In the genomic region with DNA sequence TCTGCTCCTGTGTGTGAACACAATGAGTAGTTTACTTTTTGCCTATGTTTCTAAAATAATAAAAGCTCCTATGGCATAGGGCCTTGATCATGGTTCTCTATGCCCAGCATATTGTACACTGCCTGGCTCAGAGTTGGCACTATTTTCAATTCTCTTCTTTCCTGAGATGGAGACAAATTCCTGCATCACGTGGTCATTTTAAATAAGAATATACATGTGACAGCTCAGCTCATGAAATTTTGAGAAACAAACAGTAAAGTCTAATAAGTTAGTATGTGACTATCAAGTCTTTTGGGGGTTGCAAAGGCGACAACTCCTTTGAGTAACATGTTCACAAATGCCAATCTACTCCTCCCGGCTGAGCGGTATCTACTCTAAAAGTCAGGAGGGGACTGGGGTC, we compare ENCODE assay signal across 9 mouse cellular contexts. TPM values are rescaled to one million over a fixed set of nuclear protein-coding genes. Genes with fewer than 3 reads are reported as not detected.
DNase-seq lines count a peak whose midpoint lies in the region; ATAC-seq and TF ChIP-seq lines count a peak whose summit lies in the region.
"Had no signal": no experiment of that assay in that cellular context is flagged by ENCODE, and none has a peak within 500 bp of the region (broad histone marks: within the 10 kb centered on the region; RNA-seq: fewer than 3 reads in every experiment).

No protein-coding gene starts in this region.

- H3K4me3 ChIP-seq in heart, embryonic 11.5 days (ENCODE audit: low read depth, low read length), result peak overlapping the region; percentile 61
- peak overlapping the region; percentile 91 to 96 for H3K4me3 ChIP-seq in ES-E14 (ENCODE audit: insufficient read depth in 1 of 2, low read depth in 1 of 2, low read length in 2 of 2, poor library complexity in 1 of 2, severe bottlenecking in 1 of 2)
- peak overlapping the region; percentile 78 for H3K4me3 ChIP-seq in forebrain, embryonic 16.5 days (replicated peaks; ENCODE audit: low read length)
- H3K4me3 ChIP-seq in liver, embryonic 16.5 days (ENCODE audit: low read depth, low read length), result peak overlapping the region; percentile 92

- H3K27me3 ChIP-seq in heart, embryonic 11.5 days (ENCODE audit: control insufficient read depth, insufficient read depth, low read length), result no peaks in the 10 kb centered on the region
- no peaks in the 10 kb centered on the region for H3K27me3 ChIP-seq in forebrain, embryonic 16.5 days (replicated peaks; ENCODE audit: control insufficient read depth, insufficient read depth, low read length)
- no peaks in the 10 kb centered on the region for H3K27me3 ChIP-seq in liver, embryonic 16.5 days (ENCODE audit: control insufficient read depth, insufficient read depth, low read depth, low read length)

- DNase-seq in heart, adult 18-20 months, result no peak
- no peak for DNase-seq in ES-E14 (ENCODE audit: low read depth, low spot score)
- no peak for DNase-seq in c-Kit-positive CD71-positive TER-119-positive erythroid progenitor cells, embryonic 14.5 days (ENCODE audit: low spot score)
- no peak for DNase-seq in adrenal gland, postnatal 25 days
- DNase-seq in adrenal gland, adult 18-20 months (ENCODE audit: low spot score in 2 of 2), result no peak

- H3K36me3 ChIP-seq in heart, embryonic 11.5 days (ENCODE audit: control insufficient read depth, insufficient read depth, low read length), result peaks cover 17% of the 10 kb centered on the region
- H3K36me3 ChIP-seq in ES-E14 (ENCODE audit: control insufficient read depth, insufficient read depth, low read length, poor library complexity, severe bottlenecking), result peaks cover 2% of the 10 kb centered on the region; the same call in 1 of the 2 replicates
- peaks cover 23% of the 10 kb centered on the region for H3K36me3 ChIP-seq in forebrain, embryonic 16.5 days (ENCODE audit: control insufficient read depth, insufficient read depth)
- H3K36me3 ChIP-seq in liver, embryonic 16.5 days (ENCODE audit: control insufficient read depth, insufficient read depth), result peaks cover 21% of the 10 kb centered on the region

- ATAC-seq in heart, embryonic 11.5 days (replicated peaks; ENCODE audit: insufficient number of reproducible peaks, low FRiP score, low TSS enrichment), result no peak
- ATAC-seq in forebrain, embryonic 16.5 days, result no peak
- ATAC-seq in liver, embryonic 16.5 days (ENCODE audit: low read depth), result no peak

- H3K9ac ChIP-seq in heart, embryonic 11.5 days (ENCODE audit: low read depth, low read length), result peak overlapping the region; percentile 78
- H3K9ac ChIP-seq in ES-E14 (ENCODE audit: insufficient read depth, low read depth, low read length, poor library complexity, severe bottlenecking), result peak overlapping the region; percentile 96
- peak overlapping the region; percentile 84 for H3K9ac ChIP-seq in forebrain, embryonic 16.5 days (replicated peaks; ENCODE audit: low read depth, low read length)
- H3K9ac ChIP-seq in liver, embryonic 16.5 days (ENCODE audit: low read depth, low read length), result peak overlapping the region; percentile 88

- no peaks in the 10 kb centered on the region for H3K9me3 ChIP-seq in heart, embryonic 11.5 days (replicated peaks; ENCODE audit: control insufficient read depth, low read length)
- H3K9me3 ChIP-seq in ES-E14 (ENCODE audit: control insufficient read depth, insufficient read depth, low read depth, low read length), result no peaks in the 10 kb centered on the region
- H3K9me3 ChIP-seq in forebrain, embryonic 16.5 days (ENCODE audit: control insufficient read depth, low read length), result no peaks in the 10 kb centered on the region
- H3K9me3 ChIP-seq in liver, embryonic 16.5 days (replicated peaks; ENCODE audit: control insufficient read depth, low read length), result no peaks in the 10 kb centered on the region

- WGBS in heart, embryonic 11.5 days (ENCODE audit: insufficient replicate concordance), result 1% methylated on average over 4 of the region's 4 CpGs
- under 1% methylated on average over 4 of the region's 4 CpGs for WGBS in forebrain, embryonic 16.5 days
- under 1% methylated on average over 4 of the region's 4 CpGs for WGBS in liver, embryonic 16.5 days (ENCODE audit: insufficient replicate concordance)

- H3K4me2 ChIP-seq in heart, embryonic 11.5 days, result peak overlapping the region; percentile 81
- H3K4me2 ChIP-seq in forebrain, embryonic 16.5 days (ENCODE audit: low read length), result peak overlapping the region; percentile 67
- H3K4me2 ChIP-seq in liver, embryonic 16.5 days (ENCODE audit: low read depth, low read length), result peak overlapping the region; percentile 62

- peak overlapping the region; percentile 83 for H3K27ac ChIP-seq in heart, embryonic 11.5 days (ENCODE audit: low read depth, low read length)
- no peak overlapping the region for H3K27ac ChIP-seq in ES-E14 (ENCODE audit: insufficient read depth, low read depth, low read length, poor library complexity, severe bottlenecking)
- H3K27ac ChIP-seq in forebrain, embryonic 16.5 days (ENCODE audit: low read length), result no peak overlapping the region; the same call in 1 of the 2 replicates
- H3K27ac ChIP-seq in liver, embryonic 16.5 days (ENCODE audit: low read length), result peak overlapping the region; percentile 85

- peaks cover 10% of the 10 kb centered on the region for H3K4me1 ChIP-seq in heart, embryonic 11.5 days (ENCODE audit: control insufficient read depth, insufficient read depth, low read length)
- H3K4me1 ChIP-seq in ES-E14 (ENCODE audit: control insufficient read depth in 2 of 2, insufficient read depth in 2 of 2, low read length in 2 of 2, poor library complexity in 1 of 2), result no peaks in the 10 kb centered on the region
- peaks cover 15% of the 10 kb centered on the region for H3K4me1 ChIP-seq in forebrain, embryonic 16.5 days (replicated peaks; ENCODE audit: control insufficient read depth, insufficient read depth, low read length)
- peaks cover 11% of the 10 kb centered on the region for H3K4me1 ChIP-seq in liver, embryonic 16.5 days (ENCODE audit: control insufficient read depth, low read depth, low read length)

- in situ Hi-C loops in ES-E14 (cut with MboI; ENCODE audit: low sequenced_read_pairs in 2 of 2, unreplicated experiment in 2 of 2), result no loop called here

TF ChIP-seq in ES-E14, 5 proteins besides CTCF, POLR2A, EP300 and RAD21:
- TF ChIP-seq CHD2 (IDR thresholded peaks at IDR 0.05; ENCODE audit: low read depth, low read length) (no peak), ZC3H11A (IDR thresholded peaks at IDR 0.05; ENCODE audit: borderline replicate concordance, low read depth, low read length) (no peak), HCFC1 (IDR thresholded peaks at IDR 0.05; ENCODE audit: borderline replicate concordance, insufficient read depth, low read length) (no peak), MAFK (IDR thresholded peaks at IDR 0.05; ENCODE audit: insufficient read depth, low read depth, low read length) (no peak), ZNF384 (IDR thresholded peaks at IDR 0.05; ENCODE audit: low read depth, low read length) (no peak)
TF ChIP-seq in ES-E14: peak in this region for 0.

RNA-seq across cellular contexts. Expression of gene Mrrf, which starts 0.3 kb away (rescaled TPM):
- 35.3 and 37.2 TPM in 2 replicates for polyA plus RNA-seq in heart, embryonic 11.5 days (2014; fragmentation: Nextera tagmentation; extraction: Ambion mirVana)
- 10 to 100 TPM; 38.6 to 44.5 TPM for total RNA-seq in heart, adult 18-20 months (2021)
- total RNA-seq in ES-E14 (2012; rRNA removed), result 8.4 and 9.1 TPM in 2 replicates
- 26.4 and 30.9 TPM in 2 replicates for polyA plus RNA-seq in forebrain, embryonic 16.5 days (2015; fragmentation: Nextera tagmentation; extraction: Ambion mirVana)
- 14.6 and 17.0 TPM in 2 replicates for polyA plus RNA-seq in liver, embryonic 16.5 days (2015; fragmentation: Nextera tagmentation; extraction: Ambion mirVana)
- total RNA-seq in adrenal gland, postnatal 25 days (2021), result 24.6 and 24.8 TPM in 2 replicates
- total RNA-seq in adrenal gland, adult 18-20 months (2021), result 10 to 100 TPM; 26.0 to 30.6 TPM

RNA-seq across cellular contexts. Expression of gene Rbm18, which starts 0.7 kb away (rescaled TPM):
- 53.7 and 62.8 TPM in 2 replicates for polyA plus RNA-seq in heart, embryonic 11.5 days (2014; fragmentation: Nextera tagmentation; extraction: Ambion mirVana)
- 10 to 100 TPM; 34.5 to 34.9 TPM for total RNA-seq in heart, adult 18-20 months (2021)
- 16.5 and 22.1 TPM in 2 replicates for total RNA-seq in ES-E14 (2012; rRNA removed)
- polyA plus RNA-seq in forebrain, embryonic 16.5 days (2015; fragmentation: Nextera tagmentation; extraction: Ambion mirVana), result 158 and 165 TPM in 2 replicates
- 22.4 TPM in 2 replicates for polyA plus RNA-seq in liver, embryonic 16.5 days (2015; fragmentation: Nextera tagmentation; extraction: Ambion mirVana)
- total RNA-seq in adrenal gland, postnatal 25 days (2021), result 27.0 and 28.5 TPM in 2 replicates
- 10 to 100 TPM; 26.7 to 29.8 TPM for total RNA-seq in adrenal gland, adult 18-20 months (2021)

RNA-seq across cellular contexts. Expression of gene Lhx6, which starts 30.7 kb away (rescaled TPM):
- 0.87 and 0.97 TPM in 2 replicates for polyA plus RNA-seq in heart, embryonic 11.5 days (2014; fragmentation: Nextera tagmentation; extraction: Ambion mirVana)
- total RNA-seq in heart, adult 18-20 months (2021), result 1 to 10 TPM; 1.6 to 1.7 TPM
- total RNA-seq in ES-E14 (2012; rRNA removed), result 1.8 and 2.5 TPM in 2 replicates
- 37.0 and 48.1 TPM in 2 replicates for polyA plus RNA-seq in forebrain, embryonic 16.5 days (2015; fragmentation: Nextera tagmentation; extraction: Ambion mirVana)
- polyA plus RNA-seq in liver, embryonic 16.5 days (2015; fragmentation: Nextera tagmentation; extraction: Ambion mirVana), result 0.41 and 0.53 TPM in 2 replicates
- 1.8 and 2.6 TPM in 2 replicates for total RNA-seq in adrenal gland, postnatal 25 days (2021)
- 1 to 10 TPM in 1 of 2 experiments, under 1 TPM in 1; 0.76 to 1.5 TPM for total RNA-seq in adrenal gland, adult 18-20 months (2021)
- polyA plus RNA-seq: CD4-positive, CD25-positive, alpha-beta regulatory T cell, adult 4 months had no signal

Comparison
In these comparisons a context has a peak if more than half of its experiments do, and no peak if none do; other contexts are left out.
1. H3K27ac ChIP-seq: peak in heart, embryonic 11.5 days (single experiment) and liver, embryonic 16.5 days (single experiment); none in ES-E14 (single experiment) and forebrain, embryonic 16.5 days (single experiment).
2. Peak in every context shown above with its lines, with median percentiles within 50 percentile points of each other: H3K4me2 ChIP-seq, H3K4me3 ChIP-seq and H3K9ac ChIP-seq.